14 mouse cellular contexts compared by ENCODE assay signal in genomic region chr3:57920090-57920432, GRCm38 (mm10).
"Had no signal": no experiment of that assay in that cellular context is flagged by ENCODE, and none has a peak within 500 bp of the region (broad histone marks: within the 10 kb centered on the region; RNA-seq: fewer than 3 reads in every experiment).

No protein-coding gene starts in this region.

- H3K27me3 ChIP-seq: liver, embryonic 15.5 days; midbrain, embryonic 12.5 days; neural tube, embryonic 15.5 days had no signal

- H3K36me3 ChIP-seq: limb, embryonic 10.5 days; liver, embryonic 15.5 days; midbrain, embryonic 12.5 days; neural tube, embryonic 15.5 days had no signal

- H3K27ac ChIP-seq: left cerebral cortex, adult 2 months; limb, embryonic 10.5 days; liver, embryonic 15.5 days; macrophage; midbrain, embryonic 12.5 days; neural tube, embryonic 15.5 days; stomach, postnatal 0 days had no signal

- H3K4me1 ChIP-seq: liver, embryonic 15.5 days had no signal

- H3K4me2 ChIP-seq: liver, embryonic 11.5 days; liver, embryonic 15.5 days; midbrain, embryonic 12.5 days; neural tube, embryonic 15.5 days had no signal

- H3K4me3 ChIP-seq: left cerebral cortex, adult 2 months; limb, embryonic 10.5 days; liver, embryonic 15.5 days; midbrain, embryonic 12.5 days; neural tube, embryonic 15.5 days had no signal

- H3K9me3 ChIP-seq: limb, embryonic 10.5 days; liver, embryonic 15.5 days; midbrain, embryonic 12.5 days; neural tube, embryonic 15.5 days had no signal

- H3K9ac ChIP-seq: liver, embryonic 15.5 days; midbrain, embryonic 12.5 days; neural tube, embryonic 15.5 days had no signal

- DNase-seq: kidney, adult 2 months; kidney, postnatal 25 days; lung, adult 2 months; lung, postnatal 10 days; right cerebral cortex, postnatal 14 days; thymus, postnatal 14 days had no signal
